Comparison of ENCODE assay signal across 27 mouse cellular contexts in genomic region chr16:97905449-97905991, GRCm38 (mm10). TPM values are rescaled to one million over a fixed set of nuclear protein-coding genes. Genes with fewer than 3 reads are reported as not detected.
DNase-seq lines count a peak whose midpoint lies in the region; ATAC-seq and TF ChIP-seq lines count a peak whose summit lies in the region.
"Had no signal": no experiment of that assay in that cellular context is flagged by ENCODE, and none has a peak within 500 bp of the region (broad histone marks: within the 10 kb centered on the region; RNA-seq: fewer than 3 reads in every experiment).

No protein-coding gene starts in this region.

- no peak for TF ChIP-seq CTCF in heart, postnatal 0 days (IDR thresholded peaks at IDR 0.05; ENCODE audit: low read depth)

- peaks cover 13% of the 10 kb centered on the region; the same call in 1 of the 2 replicates for H3K4me1 ChIP-seq in heart, postnatal 0 days (ENCODE audit: control insufficient read depth, insufficient read depth)
- H3K4me1 ChIP-seq in heart, embryonic 10.5 days: peaks cover 4% of the 10 kb centered on the region; the same call in 1 of the 2 replicates
- H3K4me1 ChIP-seq: embryonic facial prominence, embryonic 12.5 days; hindbrain, embryonic 13.5 days; limb, embryonic 10.5 days; limb, embryonic 15.5 days; lung, embryonic 15.5 days; midbrain, embryonic 12.5 days; neural tube, embryonic 13.5 days had no signal

- no peak for TF ChIP-seq EP300 in heart, postnatal 0 days (IDR thresholded peaks at IDR 0.05; ENCODE audit: low read depth)

- H3K27me3 ChIP-seq in heart, postnatal 0 days (ENCODE audit: control insufficient read depth, insufficient read depth, low read length): no peaks in the 10 kb centered on the region
- no peaks in the 10 kb centered on the region for H3K27me3 ChIP-seq in heart, embryonic 10.5 days (ENCODE audit: insufficient read depth, poor library complexity, severe bottlenecking)
- H3K27me3 ChIP-seq: embryonic facial prominence, embryonic 12.5 days; heart, embryonic 13.5 days; hindbrain, embryonic 13.5 days; limb, embryonic 15.5 days; lung, embryonic 15.5 days; midbrain, embryonic 12.5 days; neural tube, embryonic 13.5 days had no signal

- H3K4me2 ChIP-seq in heart, postnatal 0 days (ENCODE audit: low read depth, low read length): no peak overlapping the region
- H3K4me2 ChIP-seq: embryonic facial prominence, embryonic 12.5 days; heart, embryonic 13.5 days; hindbrain, embryonic 13.5 days; limb, embryonic 15.5 days; lung, embryonic 15.5 days; midbrain, embryonic 12.5 days; neural tube, embryonic 13.5 days had no signal

- H3K4me3 ChIP-seq in heart, postnatal 0 days (ENCODE audit: low read depth, low read length): no peak overlapping the region
- no peak overlapping the region for H3K4me3 ChIP-seq in heart, embryonic 10.5 days
- H3K4me3 ChIP-seq: embryonic facial prominence, embryonic 12.5 days; heart, embryonic 13.5 days; hindbrain, embryonic 13.5 days; limb, embryonic 10.5 days; limb, embryonic 15.5 days; lung, embryonic 15.5 days; midbrain, embryonic 12.5 days; neural tube, embryonic 13.5 days had no signal

- ATAC-seq in heart, postnatal 0 days (ENCODE audit: insufficient read depth, low read depth): no peak
- ATAC-seq: CD4-positive, CD25-positive, alpha-beta regulatory T cell, adult 4 months; forebrain, embryonic 14.5 days; intestine, embryonic 16.5 days had no signal

- H3K27ac ChIP-seq in heart, postnatal 0 days (ENCODE audit: low read depth): peak overlapping the region; percentile 30; the same call in 1 of the 2 replicates
- H3K27ac ChIP-seq in heart, embryonic 10.5 days: no peak overlapping the region
- H3K27ac ChIP-seq: embryonic facial prominence, embryonic 12.5 days; heart, embryonic 13.5 days; hindbrain, embryonic 13.5 days; limb, embryonic 10.5 days; limb, embryonic 15.5 days; lung, embryonic 15.5 days; midbrain, embryonic 12.5 days; neural tube, embryonic 13.5 days had no signal

- H3K36me3 ChIP-seq in heart, postnatal 0 days (replicated peaks; ENCODE audit: control insufficient read depth, insufficient read depth, low read length): no peaks in the 10 kb centered on the region
- H3K36me3 ChIP-seq in heart, embryonic 10.5 days: peaks cover 6% of the 10 kb centered on the region; the same call in 1 of the 2 replicates
- H3K36me3 ChIP-seq: embryonic facial prominence, embryonic 12.5 days; hindbrain, embryonic 13.5 days; limb, embryonic 10.5 days; lung, embryonic 15.5 days; midbrain, embryonic 12.5 days; neural tube, embryonic 13.5 days had no signal

- WGBS in heart, postnatal 0 days: 41% methylated on average over 2 of the region's 2 CpGs
- 62% methylated on average over 2 of the region's 2 CpGs for WGBS in heart, embryonic 10.5 days

- peak; percentile 92 for DNase-seq in heart, adult 11 months
- no peak for DNase-seq in heart, postnatal 4 days
- DNase-seq in heart, postnatal 0 days (ENCODE audit: low spot score): no peak
- DNase-seq in heart, embryonic 10.5 days (ENCODE audit: low spot score): no peak
- DNase-seq in ZHBTc4 (ENCODE audit: low read depth, low spot score) (peak; percentile 28), liver (no peak)
- DNase-seq in yolk sac, embryonic 10.5 days (ENCODE audit: low spot score): peak; percentile 52
- DNase-seq: adrenal gland, postnatal 14 days; cerebellum, adult 11-12 months; cerebellum, adult 9-11 months; embryo, embryonic 11 days; gastrocnemius, postnatal 25 days; kidney, adult 9 months; kidney, postnatal 10 days; layer of hippocampus, adult 9-11 months; lung, postnatal 36 days had no signal

- H3K9me3 ChIP-seq in heart, postnatal 0 days (replicated peaks; ENCODE audit: control insufficient read depth, low read length): no peaks in the 10 kb centered on the region
- no peaks in the 10 kb centered on the region for H3K9me3 ChIP-seq in heart, embryonic 10.5 days
- H3K9me3 ChIP-seq: embryonic facial prominence, embryonic 12.5 days; heart, embryonic 13.5 days; hindbrain, embryonic 13.5 days; limb, embryonic 10.5 days; limb, embryonic 15.5 days; lung, embryonic 15.5 days; midbrain, embryonic 12.5 days; neural tube, embryonic 13.5 days had no signal

- H3K9ac ChIP-seq in heart, postnatal 0 days (replicated peaks; ENCODE audit: low read depth, low read length): no peak overlapping the region
- H3K9ac ChIP-seq: embryonic facial prominence, embryonic 12.5 days; heart, embryonic 13.5 days; hindbrain, embryonic 13.5 days; limb, embryonic 15.5 days; lung, embryonic 15.5 days; midbrain, embryonic 12.5 days; neural tube, embryonic 13.5 days had no signal

RNA-seq across cellular contexts. Expression of gene Prdm15, which starts 53.9 kb away (rescaled TPM):
- 1 to 10 TPM; 5.1 to 7.1 TPM for total RNA-seq in heart, postnatal 4 days (2021)
- total RNA-seq in heart, postnatal 0 days (2014; rRNA removed; ENCODE audit: low replicate concordance): 1.4 and 23.7 TPM in 2 replicates
- 2.3 TPM in 2 replicates for polyA plus RNA-seq in heart, postnatal 0 days (2015; fragmentation: Nextera tagmentation; extraction: Ambion mirVana)
- 9.7 and 9.8 TPM in 2 replicates for polyA plus RNA-seq in heart, embryonic 10.5 days (2016; fragmentation: Nextera tagmentation; extraction: Ambion mirVana)

RNA-seq across cellular contexts. Expression of gene C2cd2, which starts 56.9 kb away (rescaled TPM):
- total RNA-seq in heart, postnatal 4 days (2021): 10 to 100 TPM; 20.6 to 21.4 TPM
- 12.7 and 22.3 TPM in 2 replicates for total RNA-seq in heart, postnatal 0 days (2014; rRNA removed; ENCODE audit: low replicate concordance)
- polyA plus RNA-seq in heart, postnatal 0 days (2015; fragmentation: Nextera tagmentation; extraction: Ambion mirVana): 9.2 and 10.5 TPM in 2 replicates
- 16.3 and 18.4 TPM in 2 replicates for polyA plus RNA-seq in heart, embryonic 10.5 days (2016; fragmentation: Nextera tagmentation; extraction: Ambion mirVana)

RNA-seq across cellular contexts. Expression of gene Zbtb21, which starts 56.9 kb away (rescaled TPM):
- 10 to 100 TPM; 17.1 to 18.2 TPM for total RNA-seq in heart, postnatal 4 days (2021)
- total RNA-seq in heart, postnatal 0 days (2014; rRNA removed; ENCODE audit: low replicate concordance): 17.3 and 36.1 TPM in 2 replicates
- 3.3 and 4.6 TPM in 2 replicates for polyA plus RNA-seq in heart, postnatal 0 days (2015; fragmentation: Nextera tagmentation; extraction: Ambion mirVana)
- polyA plus RNA-seq in heart, embryonic 10.5 days (2016; fragmentation: Nextera tagmentation; extraction: Ambion mirVana): 10.1 and 10.2 TPM in 2 replicates

Comparison
In these comparisons a context has a peak if more than half of its experiments do, and no peak if none do; other contexts are left out.
1. DNase-seq: peak in heart, adult 11 months (single experiment), ZHBTc4 (single experiment) and yolk sac, embryonic 10.5 days (single experiment); none in heart, postnatal 4 days (single experiment), heart, postnatal 0 days (single experiment), heart, embryonic 10.5 days (single experiment) and liver (single experiment).